Mouse (Mus musculus) effector memory CD4-positive, alpha-beta T cell, adult 7 months (primary cell): Measurements from ENCODE around the gene Tmem259. TPM values are rescaled to one million over a fixed set of nuclear protein-coding genes. Genes with fewer than 3 reads are reported as not detected.

Experiments
- polyA plus RNA-seq: library from polyadenylated mRNA; unstranded; fragments of 100-300 nt; shearing (Covaris generic); gene quantifications from one replicate; pipeline ENCODE4 v1.2.1, GENCODE M21; 2017

Gene Tmem259
- 26.7 TPM for polyA plus RNA-seq

GRCm38 (mm10) chr10:79984195-79984816 is at the start of gene Tmem259:
Gene Tmem259 (minus strand): TSS chr10:79984330.

GRCm38 (mm10) chr10:80016511-80016910 is 32.4 kb upstream of the Tmem259 start, which contains the start of gene Arhgap45:
Gene Arhgap45 (plus strand): TSS chr10:80016653.

DNA sequence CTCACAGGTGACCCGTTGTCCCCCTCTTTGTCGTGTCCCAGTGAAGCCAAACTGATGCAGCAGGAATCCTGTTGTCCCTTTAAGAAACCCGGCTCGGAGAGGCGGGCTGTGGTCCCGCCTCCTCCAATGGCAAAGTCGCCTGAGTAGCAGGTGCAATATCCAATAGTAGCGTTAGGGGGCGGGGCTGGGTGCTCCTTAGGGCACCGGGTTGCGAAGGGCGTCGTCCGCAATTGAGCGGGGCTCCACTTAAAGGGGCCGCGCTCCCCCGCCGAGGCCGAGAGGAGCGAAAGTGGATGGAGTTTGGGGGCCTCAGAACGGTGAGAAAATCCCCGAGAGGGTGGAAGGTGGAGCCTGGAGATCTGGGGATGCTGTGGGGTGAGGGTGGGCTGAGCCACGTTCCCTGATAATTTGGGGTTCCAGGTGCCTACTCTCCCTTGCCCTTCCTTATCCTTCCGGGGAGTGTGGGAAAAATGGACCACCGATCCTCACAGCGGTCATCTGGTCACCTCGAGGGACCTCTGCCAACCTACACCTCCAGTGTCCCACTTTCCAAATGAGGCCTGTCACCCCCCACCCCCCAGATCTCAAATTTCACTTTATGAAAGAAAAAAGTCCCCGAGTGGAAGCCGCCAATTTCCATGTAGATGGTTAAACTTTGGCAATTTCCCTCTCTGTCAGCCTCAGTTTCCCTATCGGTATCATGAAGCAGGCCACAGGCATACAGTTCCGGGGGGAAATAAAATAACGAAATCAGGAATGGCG is 12.3 kb upstream of the Tmem259 start, which contains the start of gene Abca7:
TSS of gene Abca7 (plus strand) at position 223 of the 762 bp plus-strand sequence.

GRCm38 (mm10) chr10:79988506-79989271 is 4.6 kb upstream of the Tmem259 start, which contains the start of gene Cnn2:
Gene Cnn2 (plus strand): TSS chr10:79988584.

DNA sequence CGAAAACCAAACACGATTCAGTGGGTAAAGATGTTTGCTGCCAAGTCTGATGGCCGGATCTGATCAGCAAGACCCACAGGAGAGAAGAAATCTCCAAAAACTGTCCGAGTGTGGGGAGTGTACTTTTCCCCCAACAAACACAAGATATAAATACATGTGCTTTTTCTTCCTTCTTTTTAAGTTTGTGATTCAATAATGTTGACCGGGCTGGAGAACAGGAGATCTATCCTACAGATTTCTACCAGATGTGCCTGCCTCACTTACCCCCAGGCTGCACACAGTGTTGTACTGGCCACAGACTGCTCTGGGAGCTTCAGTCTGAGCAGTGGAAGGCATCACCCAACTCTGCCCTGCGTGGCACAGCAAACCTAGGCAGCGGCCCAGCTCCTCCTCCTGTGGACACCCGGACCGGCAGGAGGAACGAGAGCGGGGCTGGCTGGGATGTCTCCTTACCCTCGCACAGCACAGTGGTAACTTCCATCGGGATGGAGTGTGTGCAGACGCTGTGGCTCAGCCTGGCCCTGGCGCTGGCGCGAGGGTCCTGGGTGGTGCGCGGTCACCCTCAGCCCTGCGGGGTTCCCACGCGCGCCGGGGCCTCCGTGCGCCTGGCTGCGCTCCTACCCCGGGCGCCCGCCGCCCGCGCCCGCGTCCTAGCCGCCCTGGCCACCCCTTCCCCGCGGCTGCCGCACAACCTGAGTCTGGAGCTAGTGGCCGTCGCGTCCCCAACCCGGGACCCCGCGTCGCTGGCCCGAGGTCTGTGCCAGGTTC is 13.5 kb downstream of the Tmem259 start, which contains the start of gene Grin3b:
TSS of gene Grin3b (plus strand) at position 301 of the 768 bp plus-strand sequence.

DNA sequence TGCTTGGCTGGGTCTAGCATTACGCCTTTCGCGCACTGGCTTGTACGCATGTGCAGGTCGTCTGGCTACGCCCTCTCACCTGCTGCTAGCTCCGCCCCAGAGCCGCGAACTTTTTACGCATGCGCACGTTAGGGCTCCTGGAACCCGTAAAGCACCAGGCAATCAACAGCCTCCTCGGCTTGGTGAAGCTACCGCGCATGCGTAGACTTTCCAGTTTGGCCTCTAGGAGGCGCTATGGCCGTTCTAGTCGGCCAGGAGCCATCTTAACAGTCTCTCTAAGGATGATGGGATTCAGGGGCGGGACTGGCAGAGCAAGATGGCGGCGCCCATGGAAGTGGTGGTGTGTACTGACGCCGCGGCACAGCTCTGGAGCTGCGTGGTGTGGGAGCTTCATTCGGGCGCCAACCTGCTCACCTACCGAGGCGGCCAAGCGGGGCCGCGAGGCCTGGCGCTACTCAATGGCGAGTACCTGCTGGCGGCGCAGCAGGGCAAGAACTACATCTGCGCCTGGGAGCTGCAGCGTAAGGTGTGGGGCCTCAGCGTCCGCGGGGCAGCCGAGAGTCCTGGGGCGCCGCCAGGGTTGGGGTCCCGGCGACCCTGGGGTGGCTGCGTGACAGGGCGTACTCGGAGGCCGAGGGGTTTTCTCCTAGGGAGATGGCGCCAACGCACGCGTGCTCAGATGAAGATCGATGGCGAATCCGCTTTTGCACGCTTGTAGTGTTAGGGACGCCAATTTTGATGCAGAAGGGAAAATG is 24.1 kb downstream of the Tmem259 start, which contains the start of gene Wdr18:
TSS of gene Wdr18 (plus strand) at position 306 of the 755 bp plus-strand sequence.

GRCm38 (mm10) chr10:79926491-79927323 is 57.4 kb downstream of the Tmem259 start, which contains the start of gene Arid3a:
Gene Arid3a (plus strand): TSS chr10:79927043.

Other genes starting within 250 kb of the Tmem259 start
- 31.9 TPM for gene Polrmt, start 237.7 kb downstream of the Tmem259 start, polyA plus RNA-seq
- not detected for gene Fgf22, start 229.3 kb downstream of the Tmem259 start, polyA plus RNA-seq
- gene Rnf126, start 217.4 kb downstream of the Tmem259 start, polyA plus RNA-seq: 41.8 TPM
- not detected for gene Fstl3, start 207.1 kb downstream of the Tmem259 start, polyA plus RNA-seq
- 0.17 TPM for gene Prss57, start 193.4 kb downstream of the Tmem259 start, polyA plus RNA-seq
- 4.5 TPM for gene Palm, start 190.8 kb downstream of the Tmem259 start, polyA plus RNA-seq
- 0.44 TPM for gene Misp, start 163.3 kb downstream of the Tmem259 start, polyA plus RNA-seq
- gene Ptbp1, start 129.9 kb downstream of the Tmem259 start, polyA plus RNA-seq: 478 TPM
- gene Prtn3, start 109.9 kb downstream of the Tmem259 start, polyA plus RNA-seq: not detected
- gene Plppr3, start 109.7 kb downstream of the Tmem259 start, polyA plus RNA-seq: 6.8 TPM
- not detected for gene Elane, start 98.1 kb downstream of the Tmem259 start, polyA plus RNA-seq
- gene Cfd, start 93.5 kb downstream of the Tmem259 start, polyA plus RNA-seq: not detected
- 27.3 TPM for gene Med16, start 75.4 kb downstream of the Tmem259 start, polyA plus RNA-seq
- gene Gm26602, start 73.5 kb downstream of the Tmem259 start, polyA plus RNA-seq: 19.6 TPM
- gene Kiss1r, start 67.4 kb downstream of the Tmem259 start, polyA plus RNA-seq: 0.26 TPM
- gene R3hdm4, start 63.1 kb downstream of the Tmem259 start, polyA plus RNA-seq: 117 TPM
- 9.7 TPM for gene Arid3a, start 57.3 kb downstream of the Tmem259 start, polyA plus RNA-seq
- 74.2 TPM for gene Wdr18, start 24.2 kb downstream of the Tmem259 start, polyA plus RNA-seq
- gene Grin3b, start 13.6 kb downstream of the Tmem259 start, polyA plus RNA-seq: 0.49 TPM
- 580 TPM for gene Cnn2, start 4.3 kb upstream of the Tmem259 start, polyA plus RNA-seq
- 42.6 TPM for gene Abca7, start 12.2 kb upstream of the Tmem259 start, polyA plus RNA-seq
- 732 TPM for gene Arhgap45, start 32.3 kb upstream of the Tmem259 start, polyA plus RNA-seq
- 104 TPM for gene Polr2e, start 55.5 kb upstream of the Tmem259 start, polyA plus RNA-seq
- 296 TPM for gene Gpx4, start 62.8 kb upstream of the Tmem259 start, polyA plus RNA-seq
- gene Sbno2, start 121.2 kb upstream of the Tmem259 start, polyA plus RNA-seq: 60.3 TPM
- gene Stk11, start 131.5 kb upstream of the Tmem259 start, polyA plus RNA-seq: 31.4 TPM
- 367 TPM for gene Atp5d, start 154.3 kb upstream of the Tmem259 start, polyA plus RNA-seq
- gene Cbarp, start 156.5 kb upstream of the Tmem259 start, polyA plus RNA-seq: 5.3 TPM
- 4.4 TPM for gene Midn, start 163.9 kb upstream of the Tmem259 start, polyA plus RNA-seq
- 232 TPM for gene Cirbp, start 181.7 kb upstream of the Tmem259 start, polyA plus RNA-seq
- 18.9 TPM for gene 1600002K03Rik, start 188.6 kb upstream of the Tmem259 start, polyA plus RNA-seq
- gene Efna2, start 195.2 kb upstream of the Tmem259 start, polyA plus RNA-seq: 0.41 TPM
- gene Mum1, start 242.1 kb upstream of the Tmem259 start, polyA plus RNA-seq: 66.2 TPM